ENCODE assay signal across 22 mouse cellular contexts in genomic region chr15:81227275-81227674, GRCm38 (mm10). TPM values are rescaled to one million over a fixed set of nuclear protein-coding genes. Genes with fewer than 3 reads are reported as not detected.
DNase-seq lines count a peak whose midpoint lies in the region; ATAC-seq lines count a peak whose summit lies in the region.
"Had no signal": no experiment of that assay in that cellular context is flagged by ENCODE, and none has a peak within 500 bp of the region (broad histone marks: within the 10 kb centered on the region; RNA-seq: fewer than 3 reads in every experiment).

No protein-coding gene starts in this region.

- H3K9me3 ChIP-seq in heart, embryonic 12.5 days (replicated peaks): no peaks in the 10 kb centered on the region
- no peaks in the 10 kb centered on the region for H3K9me3 ChIP-seq in midbrain, embryonic 12.5 days
- no peaks in the 10 kb centered on the region for H3K9me3 ChIP-seq in midbrain, embryonic 13.5 days
- H3K9me3 ChIP-seq: embryonic facial prominence, embryonic 13.5 days; embryonic facial prominence, embryonic 15.5 days; forebrain, embryonic 10.5 days; forebrain, embryonic 12.5 days had no signal

- no peak overlapping the region for H3K4me3 ChIP-seq in heart, embryonic 12.5 days
- H3K4me3 ChIP-seq in midbrain, embryonic 12.5 days: no peak overlapping the region
- no peak overlapping the region for H3K4me3 ChIP-seq in midbrain, embryonic 13.5 days (replicated peaks)
- H3K4me3 ChIP-seq: embryonic facial prominence, embryonic 13.5 days; embryonic facial prominence, embryonic 15.5 days; erythroblast, embryonic 14.5 days; forebrain, embryonic 10.5 days; forebrain, embryonic 12.5 days had no signal

- no peaks in the 10 kb centered on the region for H3K4me1 ChIP-seq in heart, embryonic 12.5 days (replicated peaks)
- peaks cover 4% of the 10 kb centered on the region; the same call in 1 of the 2 replicates for H3K4me1 ChIP-seq in midbrain, embryonic 12.5 days
- H3K4me1 ChIP-seq in midbrain, embryonic 13.5 days (replicated peaks): peaks cover 4% of the 10 kb centered on the region; the same call in 1 of the 2 replicates
- H3K4me1 ChIP-seq: embryonic facial prominence, embryonic 13.5 days; embryonic facial prominence, embryonic 15.5 days had no signal

- no peaks in the 10 kb centered on the region for H3K36me3 ChIP-seq in heart, embryonic 12.5 days
- H3K36me3 ChIP-seq in midbrain, embryonic 12.5 days: no peaks in the 10 kb centered on the region
- no peaks in the 10 kb centered on the region for H3K36me3 ChIP-seq in midbrain, embryonic 13.5 days
- H3K36me3 ChIP-seq: embryonic facial prominence, embryonic 13.5 days; embryonic facial prominence, embryonic 15.5 days; forebrain, embryonic 10.5 days; forebrain, embryonic 12.5 days had no signal

- H3K4me2 ChIP-seq in heart, embryonic 12.5 days: no peak overlapping the region
- no peak overlapping the region for H3K4me2 ChIP-seq in midbrain, embryonic 12.5 days (replicated peaks)
- H3K4me2 ChIP-seq in midbrain, embryonic 13.5 days (replicated peaks): no peak overlapping the region
- H3K4me2 ChIP-seq: embryonic facial prominence, embryonic 13.5 days; embryonic facial prominence, embryonic 15.5 days; forebrain, embryonic 12.5 days had no signal

- peak; percentile 62 for DNase-seq in heart, adult 11 months
- DNase-seq in liver: no peak
- DNase-seq: adrenal gland, adult 2 months; adrenal gland, postnatal 10 days; adrenal gland, postnatal 25 days; cerebellum, adult 11 months; cerebellum, adult 18-20 months; cerebellum, adult 8-10 months; cerebellum, adult 9-11 months; cerebellum, postnatal 14 days; cerebellum, postnatal 36 days; embryo, embryonic 11 days had no signal

- no peak for ATAC-seq in heart, embryonic 12.5 days (ENCODE audit: insufficient number of reproducible peaks, low FRiP score)
- no peak for ATAC-seq in midbrain, embryonic 12.5 days (ENCODE audit: low FRiP score, low read depth)
- no peak for ATAC-seq in midbrain, embryonic 13.5 days
- ATAC-seq: forebrain, embryonic 14.5 days; forebrain, embryonic 16.5 days had no signal

- peaks cover 2% of the 10 kb centered on the region; the same call in 1 of the 2 replicates for H3K27me3 ChIP-seq in heart, embryonic 12.5 days (replicated peaks)
- H3K27me3 ChIP-seq in midbrain, embryonic 12.5 days: no peaks in the 10 kb centered on the region
- no peaks in the 10 kb centered on the region for H3K27me3 ChIP-seq in midbrain, embryonic 13.5 days
- H3K27me3 ChIP-seq: embryonic facial prominence, embryonic 13.5 days; embryonic facial prominence, embryonic 15.5 days; forebrain, embryonic 12.5 days had no signal

- no peak overlapping the region for H3K9ac ChIP-seq in heart, embryonic 12.5 days
- H3K9ac ChIP-seq in midbrain, embryonic 12.5 days (replicated peaks): no peak overlapping the region
- no peak overlapping the region for H3K9ac ChIP-seq in midbrain, embryonic 13.5 days (replicated peaks)
- H3K9ac ChIP-seq: embryonic facial prominence, embryonic 13.5 days; embryonic facial prominence, embryonic 15.5 days; forebrain, embryonic 12.5 days had no signal

- 84% methylated on average over 3 of the region's 3 CpGs for WGBS in heart, embryonic 12.5 days
- WGBS in midbrain, embryonic 12.5 days: 89% methylated on average over 3 of the region's 3 CpGs
- WGBS in midbrain, embryonic 13.5 days: 81% methylated on average over 3 of the region's 3 CpGs

- no peak overlapping the region for H3K27ac ChIP-seq in heart, embryonic 12.5 days (ENCODE audit: poor library complexity, severe bottlenecking)
- H3K27ac ChIP-seq in midbrain, embryonic 12.5 days (replicated peaks): 0 out of 2 replicates have a peak overlapping the region, but pooled peaks have one; percentile 36
- H3K27ac ChIP-seq in midbrain, embryonic 13.5 days: no peak overlapping the region
- H3K27ac ChIP-seq: embryonic facial prominence, embryonic 13.5 days; embryonic facial prominence, embryonic 15.5 days; forebrain, embryonic 10.5 days; forebrain, embryonic 12.5 days had no signal

RNA-seq across cellular contexts. Expression of gene Mchr1, which starts 8.0 kb away (rescaled TPM):
- polyA plus RNA-seq in heart, embryonic 12.5 days (2016; fragmentation: Nextera tagmentation; extraction: Ambion mirVana): not detected in 2 replicates
- 0.81 and 0.98 TPM in 2 replicates for polyA plus RNA-seq in midbrain, embryonic 12.5 days (2016; fragmentation: Nextera tagmentation; extraction: Ambion mirVana)
- 2.1 and 2.5 TPM in 2 replicates for polyA plus RNA-seq in midbrain, embryonic 13.5 days (2015; fragmentation: Nextera tagmentation; extraction: Ambion mirVana)
- polyA plus RNA-seq: erythroblast, embryonic 14.5 days; forebrain, embryonic 10.5 days had no signal

RNA-seq across cellular contexts. Expression of gene Mrtfa, which starts 36.7 kb away (rescaled TPM):
- 19.4 TPM in 2 replicates for polyA plus RNA-seq in heart, embryonic 12.5 days (2016; fragmentation: Nextera tagmentation; extraction: Ambion mirVana)
- polyA plus RNA-seq in midbrain, embryonic 12.5 days (2016; fragmentation: Nextera tagmentation; extraction: Ambion mirVana): 29.2 and 29.4 TPM in 2 replicates
- 21.6 and 32.0 TPM in 2 replicates for polyA plus RNA-seq in midbrain, embryonic 13.5 days (2015; fragmentation: Nextera tagmentation; extraction: Ambion mirVana)
